Mouse (Mus musculus) neural tube, embryonic 10.5 days (tissue): Measurements from ENCODE around the gene Mtnr1b.

Source experiments
- DNase-seq: peaks from one replicate; pipeline ENCODE4 v3.0.0-alpha.2; 2017; ENCODE audit warnings: low spot score; ENCODE audit errors: extremely low spot score

The Mtnr1b gene

DNA sequence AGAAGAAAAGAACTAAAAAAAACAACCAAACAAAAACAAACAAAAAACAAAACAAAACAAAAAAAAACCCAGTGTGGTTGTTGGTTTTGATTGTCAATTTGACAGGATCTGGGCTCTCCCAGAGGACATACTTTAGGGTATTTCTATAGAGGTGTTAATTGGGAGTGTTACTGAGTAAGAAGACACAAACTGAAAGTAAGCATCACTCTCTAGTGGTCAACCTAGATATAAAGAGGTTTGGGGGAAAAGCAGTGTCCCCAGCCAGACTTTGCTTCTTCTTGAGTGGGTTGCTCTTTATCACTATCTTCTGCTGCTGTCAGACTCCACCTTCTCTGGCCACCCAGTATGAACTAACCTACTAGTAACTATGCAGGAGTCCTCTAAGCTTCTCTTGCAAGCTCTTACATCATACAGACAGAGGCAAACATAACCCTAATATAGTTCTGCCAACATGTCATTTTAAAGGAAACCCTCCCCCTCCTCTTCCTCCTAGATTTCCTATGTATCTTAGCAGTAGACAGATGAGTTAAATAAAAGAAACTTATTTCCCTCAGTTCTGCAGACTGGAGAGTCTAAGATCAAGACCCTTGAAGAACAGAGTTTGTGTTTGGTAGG lies 71.8 kb downstream of the Mtnr1b start:
- DNase-seq, result no peak

DNA sequence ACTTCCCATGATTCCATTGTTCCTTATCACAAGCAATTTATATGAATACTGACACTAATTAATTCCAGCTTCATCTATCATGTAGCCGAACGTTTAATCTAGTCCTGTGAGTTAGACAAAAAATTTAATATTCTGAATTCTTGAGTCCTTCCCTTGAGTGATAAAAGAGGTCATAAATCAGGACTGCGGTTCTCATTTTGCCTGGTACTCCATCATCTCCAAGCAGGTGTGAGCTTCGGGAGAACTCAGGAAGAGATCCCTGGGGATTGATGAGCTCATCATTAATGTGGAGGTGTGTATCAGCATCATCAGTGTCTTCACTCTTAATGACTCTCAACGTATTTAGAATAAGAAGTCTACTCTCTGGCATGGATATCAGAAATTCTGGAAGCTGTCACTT lies 74.0 kb downstream of the Mtnr1b start:
- no peak for DNase-seq

DNA sequence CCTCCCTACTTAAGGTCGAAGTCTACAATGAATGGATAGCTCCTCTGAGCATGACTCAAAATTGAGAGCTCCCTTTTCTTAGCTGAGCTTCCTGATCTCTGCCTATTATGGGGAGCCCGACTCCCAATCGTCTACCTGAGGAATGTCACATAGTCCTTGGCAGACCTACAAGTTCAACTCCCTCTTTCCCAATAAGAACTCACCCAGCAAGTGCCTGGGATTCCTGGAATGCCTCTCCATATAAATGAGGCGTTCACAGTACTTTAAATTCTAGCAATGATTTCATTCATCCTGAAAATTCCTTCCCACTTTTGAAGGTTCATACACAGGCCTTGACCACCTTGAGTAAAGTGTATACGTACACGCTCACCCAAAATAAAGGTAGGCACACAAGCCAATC lies 79.9 kb downstream of the Mtnr1b start:
- no peak for DNase-seq

DNA sequence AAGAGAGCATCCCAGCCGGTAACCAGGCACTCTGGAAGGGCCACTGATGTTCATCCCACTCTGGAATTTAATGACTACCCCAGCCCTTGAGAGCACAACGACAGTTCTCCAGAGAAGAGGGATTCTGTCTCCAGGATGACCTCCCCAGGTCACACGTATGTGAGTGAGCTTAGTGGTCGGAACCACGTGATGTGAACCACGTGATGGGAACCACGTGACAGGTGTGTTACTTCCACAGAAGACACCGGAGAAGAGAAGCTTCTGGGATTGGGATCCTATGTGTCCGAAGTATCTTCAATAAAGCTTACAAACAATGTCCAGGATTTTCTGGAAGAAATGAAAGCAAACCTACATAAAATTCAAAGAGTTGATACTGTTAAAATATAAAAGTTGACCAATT lies 82.3 kb downstream of the Mtnr1b start:
- no peak for DNase-seq

DNA sequence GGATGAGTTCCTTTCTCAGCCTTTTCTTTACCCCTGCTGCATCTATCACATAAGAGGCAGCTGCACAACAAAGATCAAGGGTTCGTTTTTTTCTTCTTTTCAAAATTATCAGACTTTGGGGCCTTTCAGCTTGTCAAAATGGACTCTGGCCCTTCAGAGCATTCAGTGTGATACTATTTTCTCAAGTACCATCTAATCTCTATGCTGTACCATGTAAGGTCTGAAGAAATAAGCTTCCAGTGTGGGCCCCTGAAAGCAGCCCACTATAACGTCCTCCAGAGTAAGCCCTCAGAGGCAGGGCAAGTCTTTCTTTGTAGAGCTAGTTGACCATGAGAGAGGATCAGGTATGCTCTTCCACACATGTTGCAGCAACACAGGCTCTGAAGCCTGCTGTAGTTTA lies 87.7 kb downstream of the Mtnr1b start:
- no peak for DNase-seq

DNA sequence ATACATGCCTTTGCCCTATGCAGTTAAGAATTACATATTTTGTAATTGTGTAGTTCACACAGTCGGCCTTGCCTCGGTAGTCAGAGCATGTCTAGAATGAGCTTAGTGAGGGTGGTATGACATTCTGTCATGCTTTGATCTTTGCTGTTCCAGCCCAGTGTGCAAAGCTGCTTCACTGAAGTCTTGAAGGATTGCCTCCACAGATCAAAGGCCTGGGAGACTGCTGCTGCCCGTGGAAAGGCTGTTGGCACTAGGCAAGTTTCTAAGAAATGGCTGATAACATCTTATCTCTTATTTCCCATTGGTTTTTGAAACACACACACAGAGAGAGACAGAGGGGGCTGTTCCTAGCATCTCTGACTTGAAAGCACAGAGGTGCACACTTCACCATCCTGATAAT lies 88.2 kb downstream of the Mtnr1b start:
- DNase-seq, result no peak

DNA sequence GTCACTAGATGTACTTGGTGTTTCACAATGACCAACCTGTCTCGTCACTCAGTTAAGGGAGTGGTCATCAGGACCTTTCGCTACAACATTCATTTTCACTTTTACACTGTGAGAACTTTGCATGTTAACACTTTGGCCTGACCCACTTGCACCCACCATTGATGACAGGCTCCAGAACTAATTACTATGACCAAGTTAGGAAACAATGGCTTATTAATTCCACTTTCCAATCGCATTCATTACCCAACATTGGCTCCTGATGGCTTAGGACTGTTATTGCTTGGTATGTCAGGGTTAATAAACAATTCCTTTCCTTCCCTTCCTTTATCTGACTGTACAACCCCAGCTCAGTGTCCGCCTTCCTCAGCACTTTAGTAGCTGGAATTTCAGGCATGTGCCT lies 92.4 kb downstream of the Mtnr1b start:
- no peak for DNase-seq

DNA sequence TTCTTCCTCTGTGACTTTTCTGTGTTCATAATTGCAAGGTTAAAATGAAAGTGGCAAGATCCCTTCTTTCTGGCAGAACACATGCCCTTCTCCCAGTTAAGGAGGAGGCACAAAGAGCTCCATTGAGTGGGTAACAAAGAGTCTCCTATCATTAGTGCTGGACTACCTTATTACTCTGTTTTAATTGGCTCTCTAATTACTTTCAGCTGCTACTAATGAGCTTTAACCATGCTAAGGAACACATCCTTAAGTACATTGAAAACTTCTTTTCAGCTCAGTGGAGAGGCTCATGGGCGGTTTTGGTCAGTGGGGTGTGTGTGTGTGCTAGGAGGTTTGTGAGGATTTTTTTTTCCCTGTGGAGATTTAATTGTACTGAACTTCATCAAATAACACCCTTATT lies 99.4 kb downstream of the Mtnr1b start:
- no peak for DNase-seq
